Mouse (Mus musculus): Measurements from ENCODE around the gene Rpia. TPM values are rescaled to one million over a fixed set of nuclear protein-coding genes. Genes with fewer than 3 reads are reported as not detected.
A peak's percentile ranks its signal among the peaks of the same experiment; 100 is the strongest.
"Not testable (repeated sequence)": the region's sequence is repeated elsewhere in the genome, so short reads cannot be mapped to it uniquely, and the experiment has no call there.

Rpia gene
- total RNA-seq, 1 experiment, result 11.0 TPM

DNA sequence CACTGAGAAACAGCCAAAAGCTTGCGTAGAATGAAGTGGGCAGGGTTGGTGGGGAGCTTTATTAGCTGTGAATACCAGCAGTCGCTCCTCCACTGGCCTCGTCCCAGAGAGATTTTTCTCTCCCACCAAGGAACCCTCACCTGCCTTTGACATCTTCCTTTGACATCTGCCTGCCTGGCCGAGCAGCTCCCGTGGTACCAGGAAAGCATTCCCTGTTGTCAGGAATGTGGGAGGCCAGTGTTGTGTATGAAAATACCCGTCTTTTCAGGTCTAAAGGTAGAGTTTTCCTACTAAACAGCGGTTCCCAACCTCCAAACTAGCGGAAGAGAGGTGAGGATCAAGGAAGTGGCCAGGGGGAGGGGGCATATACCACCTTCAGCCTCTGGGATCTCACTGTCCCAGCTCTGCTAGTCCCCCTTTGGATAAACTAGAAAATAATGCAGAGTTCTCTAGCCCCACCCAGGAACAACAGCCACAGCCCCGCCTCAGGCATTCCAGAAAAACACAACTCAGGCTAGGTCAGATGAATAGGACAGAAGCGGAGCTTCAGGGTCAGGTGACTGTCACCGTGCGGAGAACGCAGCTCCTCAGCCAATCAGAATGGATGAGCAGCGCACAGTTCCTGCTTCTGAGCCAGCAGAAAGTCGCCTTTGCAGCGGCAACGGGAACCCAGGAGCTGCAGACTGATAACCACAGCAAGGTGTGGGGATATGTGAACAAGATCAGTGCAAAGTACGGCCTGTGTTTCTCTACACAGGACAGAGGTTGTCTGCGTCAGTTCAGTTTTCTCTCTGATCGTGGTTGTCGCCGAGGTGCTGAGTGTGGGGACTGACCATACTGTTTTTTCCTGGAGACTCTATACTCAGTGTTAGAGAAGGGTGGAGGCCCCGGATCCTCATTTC lies 32.3 kb upstream of the Rpia start:
- Histone ChIP-seq H3K9me3 (ENCODE audit: control insufficient read depth, insufficient read depth, low read depth, low read length) (no peaks in the 10 kb centered on the region), H3K9ac (ENCODE audit: insufficient read depth, low read depth, low read length, poor library complexity, severe bottlenecking) (peak overlapping the region; percentile 72), H3K4me1 (ENCODE audit: control insufficient read depth in 2 of 2, insufficient read depth in 2 of 2, low read length in 2 of 2, poor library complexity in 1 of 2) (peaks cover 0 to 4% of the 10 kb centered on the region in 2 experiments; a peak in 1 of 4 replicates), H3K27ac (ENCODE audit: insufficient read depth, low read depth, low read length, poor library complexity, severe bottlenecking) (peak overlapping the region; percentile 45; the same call in 1 of the 2 replicates), H3K4me3 (ENCODE audit: insufficient read depth in 1 of 2, low read depth in 1 of 2, low read length in 2 of 2, poor library complexity in 1 of 2, severe bottlenecking in 1 of 2) (peak overlapping the region; percentile 65 to 70), H3K36me3 (ENCODE audit: control insufficient read depth, insufficient read depth, low read length, poor library complexity, severe bottlenecking) (no peaks in the 10 kb centered on the region)
- in situ Hi-C loops (cut with MboI; ENCODE audit: low sequenced_read_pairs in 2 of 2, unreplicated experiment in 2 of 2), result no loop called here
- peak; percentile 86 for DNase-seq (ENCODE audit: low read depth, low spot score)
- TF ChIP-seq ZNF384 (IDR thresholded peaks at IDR 0.05; ENCODE audit: low read depth, low read length), result no peak
- no peak for TF ChIP-seq MAFK (IDR thresholded peaks at IDR 0.05; ENCODE audit: insufficient read depth, low read depth, low read length)
- TF ChIP-seq HCFC1 (IDR thresholded peaks at IDR 0.05; ENCODE audit: borderline replicate concordance, insufficient read depth, low read length), result 0 out of 2 replicates have a peak, but pooled peaks have one; percentile 17

GRCm38 (mm10) chr6:70823277-70823676 lies 31.2 kb upstream of the Rpia start:
- H3K27ac ChIP-seq (ENCODE audit: insufficient read depth, low read depth, low read length, poor library complexity, severe bottlenecking); H3K4me1 ChIP-seq (ENCODE audit: control insufficient read depth in 2 of 2, insufficient read depth in 2 of 2, low read length in 2 of 2, poor library complexity in 1 of 2); H3K9me3 ChIP-seq (ENCODE audit: control insufficient read depth, insufficient read depth, low read depth, low read length); DNase-seq (ENCODE audit: low read depth, low spot score); in situ Hi-C loops (cut with MboI; ENCODE audit: low sequenced_read_pairs in 2 of 2, unreplicated experiment in 2 of 2); H3K9ac ChIP-seq (ENCODE audit: insufficient read depth, low read depth, low read length, poor library complexity, severe bottlenecking); H3K36me3 ChIP-seq (ENCODE audit: control insufficient read depth, insufficient read depth, low read length, poor library complexity, severe bottlenecking); H3K4me3 ChIP-seq (ENCODE audit: insufficient read depth in 1 of 2, low read depth in 1 of 2, low read length in 2 of 2, poor library complexity in 1 of 2, severe bottlenecking in 1 of 2): not testable (repeated sequence)

- H3K9ac ChIP-seq (ENCODE audit: insufficient read depth, low read depth, low read length, poor library complexity, severe bottlenecking), result no peak overlapping the region
- H3K4me3 ChIP-seq (ENCODE audit: insufficient read depth in 1 of 2, low read depth in 1 of 2, low read length in 2 of 2, poor library complexity in 1 of 2, severe bottlenecking in 1 of 2), result no peak overlapping the region
- no peak for DNase-seq (ENCODE audit: low read depth, low spot score)
Observed at GRCm38 (mm10) chr6:70822386-70822910, 30.4 kb upstream of the Rpia start.

GRCm38 (mm10) chr6:70821566-70821965 lies 29.5 kb upstream of the Rpia start:
- in situ Hi-C loops (cut with MboI; ENCODE audit: low sequenced_read_pairs in 2 of 2, unreplicated experiment in 2 of 2), result no loop called here
- no peaks in the 10 kb centered on the region for H3K36me3 ChIP-seq (ENCODE audit: control insufficient read depth, insufficient read depth, low read length, poor library complexity, severe bottlenecking)
- H3K4me3 ChIP-seq (ENCODE audit: insufficient read depth in 1 of 2, low read depth in 1 of 2, low read length in 2 of 2, poor library complexity in 1 of 2, severe bottlenecking in 1 of 2), result no peak overlapping the region
- DNase-seq (ENCODE audit: low read depth, low spot score), result no peak
- peaks cover 0 to 4% of the 10 kb centered on the region in 2 experiments; a peak in 1 of 4 replicates for H3K4me1 ChIP-seq (ENCODE audit: control insufficient read depth in 2 of 2, insufficient read depth in 2 of 2, low read length in 2 of 2, poor library complexity in 1 of 2)
- no peak overlapping the region for H3K9ac ChIP-seq (ENCODE audit: insufficient read depth, low read depth, low read length, poor library complexity, severe bottlenecking)
- H3K9me3 ChIP-seq (ENCODE audit: control insufficient read depth, insufficient read depth, low read depth, low read length), result no peaks in the 10 kb centered on the region
- TF ChIP-seq ZNF384 (IDR thresholded peaks at IDR 0.05; ENCODE audit: low read depth, low read length) (no peak), MAFK (IDR thresholded peaks at IDR 0.05; ENCODE audit: insufficient read depth, low read depth, low read length) (no peak), CHD2 (IDR thresholded peaks at IDR 0.05; ENCODE audit: low read depth, low read length) (no peak), HCFC1 (IDR thresholded peaks at IDR 0.05; ENCODE audit: borderline replicate concordance, insufficient read depth, low read length) (no peak), ZC3H11A (IDR thresholded peaks at IDR 0.05; ENCODE audit: borderline replicate concordance, low read depth, low read length) (no peak)
- H3K27ac ChIP-seq (ENCODE audit: insufficient read depth, low read depth, low read length, poor library complexity, severe bottlenecking), result no peak overlapping the region

More at GRCm38 (mm10) chr6:70822386-70822910, 30.4 kb upstream of the Rpia start:
- in situ Hi-C loops (cut with MboI; ENCODE audit: low sequenced_read_pairs in 2 of 2, unreplicated experiment in 2 of 2), result no loop called here
- H3K36me3 ChIP-seq (ENCODE audit: control insufficient read depth, insufficient read depth, low read length, poor library complexity, severe bottlenecking), result no peaks in the 10 kb centered on the region
- TF ChIP-seq CHD2 (IDR thresholded peaks at IDR 0.05; ENCODE audit: low read depth, low read length), result no peak
- no peak for TF ChIP-seq ZNF384 (IDR thresholded peaks at IDR 0.05; ENCODE audit: low read depth, low read length)
- TF ChIP-seq ZC3H11A (IDR thresholded peaks at IDR 0.05; ENCODE audit: borderline replicate concordance, low read depth, low read length), result no peak
- TF ChIP-seq MAFK (IDR thresholded peaks at IDR 0.05; ENCODE audit: insufficient read depth, low read depth, low read length), result no peak
- TF ChIP-seq HCFC1 (IDR thresholded peaks at IDR 0.05; ENCODE audit: borderline replicate concordance, insufficient read depth, low read length), result no peak
- H3K27ac ChIP-seq (ENCODE audit: insufficient read depth, low read depth, low read length, poor library complexity, severe bottlenecking), result no peak overlapping the region
- H3K9me3 ChIP-seq (ENCODE audit: control insufficient read depth, insufficient read depth, low read depth, low read length), result no peaks in the 10 kb centered on the region
- peaks cover 0 to 4% of the 10 kb centered on the region in 2 experiments; a peak in 1 of 4 replicates for H3K4me1 ChIP-seq (ENCODE audit: control insufficient read depth in 2 of 2, insufficient read depth in 2 of 2, low read length in 2 of 2, poor library complexity in 1 of 2)
